Mouse (Mus musculus): ENCODE measurements at regions not wholly inside any gene's neighbourhood (a gene's known extent, or its start where the extent isn't known, plus 50 kb on each side); places are given as distances from the start of the nearest gene placed in this dataset.

DNA sequence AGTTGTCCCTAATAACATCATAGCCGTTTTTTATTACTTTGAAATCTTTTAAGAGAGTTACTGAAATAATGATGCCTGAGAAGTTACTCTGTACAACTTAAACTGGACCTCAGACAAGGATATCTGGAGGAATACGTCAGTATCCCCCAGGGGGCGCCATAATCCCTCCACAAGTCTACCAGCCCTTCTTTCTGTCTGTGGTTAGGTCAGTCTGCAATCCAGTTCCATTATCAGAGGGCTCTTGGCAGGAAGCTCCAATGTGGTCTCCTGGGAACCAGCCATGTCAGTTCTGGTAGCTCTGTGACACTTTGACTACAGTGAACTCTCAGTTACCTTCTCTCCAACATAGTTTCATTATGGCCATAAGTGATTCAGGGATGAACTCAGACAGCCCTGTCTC, 166.7 kb upstream of the Rps6ka3 start:
- TF ChIP-seq CTCF (IDR thresholded peaks at IDR 0.05; ENCODE audit: borderline replicate concordance, insufficient read depth, low read depth, low read length) (peak; percentile 26; the same call in 1 of the 2 replicates), POLR2A (IDR thresholded peaks at IDR 0.05; ENCODE audit: borderline replicate concordance, insufficient read depth, low read length) (no peak)
